ENCODE assay signal across 12 mouse cellular contexts in the genomic region with DNA sequence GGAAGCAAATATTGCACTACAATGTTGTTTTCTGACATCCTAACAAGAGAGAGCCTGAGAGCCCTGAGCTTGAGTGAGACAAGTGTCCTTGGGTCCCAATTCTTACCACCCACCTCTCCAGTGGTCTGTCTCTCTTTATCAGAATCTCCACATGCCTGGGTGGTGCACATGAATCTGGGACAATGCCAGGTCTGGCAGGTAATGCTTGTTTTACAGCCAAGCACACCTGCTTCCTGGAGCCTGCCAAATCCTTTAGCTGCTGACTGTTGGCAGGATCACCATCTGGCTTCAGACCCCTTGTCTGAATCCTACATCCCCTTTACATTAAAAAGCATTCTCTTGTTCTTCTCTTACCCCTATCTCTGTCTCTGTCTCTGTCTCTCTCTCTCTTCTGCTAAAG.
DNase-seq lines count a peak whose midpoint lies in the region.
"Had no signal": no experiment of that assay in that cellular context is flagged by ENCODE, and none has a peak within 500 bp of the region (broad histone marks: within the 10 kb centered on the region; RNA-seq: fewer than 3 reads in every experiment).

No protein-coding gene starts in this region.

- intact Hi-C loops in heart, postnatal 25 days (cut with DNase I) = no loop called here

- peak; percentile 4 for DNase-seq in heart, postnatal 4 days
- no peak for DNase-seq in heart, postnatal 25 days (ENCODE audit: low spot score)
- peak; percentile 4 for DNase-seq in right cerebral cortex, postnatal 25 days
- no peak for DNase-seq in right cerebral cortex, adult 2 months (ENCODE audit: low spot score in 2 of 2)
- DNase-seq in cerebellum, adult 9-10 months = peak; percentile 45
- DNase-seq in spleen, postnatal 14 days (ENCODE audit: low spot score in 2 of 2) = no peak
- no peak for DNase-seq in yolk sac, embryonic 10.5 days (ENCODE audit: low spot score)
- DNase-seq: adrenal gland, postnatal 10 days; B cell, adult 2 months; kidney, adult 11 months; kidney, postnatal 14 days; lung, embryonic 14.5 days had no signal

Comparison
In these comparisons a context has a peak if more than half of its experiments do, and no peak if none do; other contexts are left out.
1. DNase-seq: peak in heart, postnatal 4 days (single experiment), right cerebral cortex, postnatal 25 days (single experiment) and cerebellum, adult 9-10 months (single experiment); none in heart, postnatal 25 days (single experiment), right cerebral cortex, adult 2 months (0 of 2), spleen, postnatal 14 days (0 of 2) and yolk sac, embryonic 10.5 days (single experiment).